Mouse (Mus musculus) MEL (cell line): ENCODE results near the gene St3gal2.

Experiments used
- CTCF ChIP-seq, 3 experiments: IDR thresholded peaks in 2 of 3; conservative IDR thresholded peaks in 1 of 3; 2 replicates each; pipeline ENCODE4 v1.5.1; 2011 to 2012; ENCODE audit warnings: low read length in 3 of 3, low read depth in 2 of 3, mild to moderate bottlenecking in 2 of 3, improper control_type of control experiment in 1 of 3, inconsistent platforms in 1 of 3, mixed read lengths in 1 of 3, moderate library complexity in 1 of 3; ENCODE audit not compliant: control insufficient read depth in 1 of 3, insufficient read depth in 1 of 3, poor library complexity in 1 of 3, severe bottlenecking in 1 of 3
- POLR2A ChIP-seq, 2 experiments: IDR thresholded peaks; 2 replicates each; pipeline ENCODE4 v1.6.1; 2011 to 2012; ENCODE audit warnings: low read length in 2 of 2, mild to moderate bottlenecking in 2 of 2, control low read depth in 1 of 2, improper control_type of control experiment in 1 of 2, low read depth in 1 of 2, moderate library complexity in 1 of 2; ENCODE audit not compliant: control insufficient read depth in 1 of 2, insufficient read depth in 1 of 2, poor library complexity in 1 of 2

- peak; percentile 9 to 30 (median 10); a peak in 4 of 6 replicates for TF ChIP-seq CTCF (IDR thresholded peaks at IDR 0.05 in 2 of 3, conservative IDR thresholded peaks at IDR 0.05 in 1 of 3; ENCODE audit: control insufficient read depth in 1 of 3, insufficient read depth in 1 of 3, low read depth in 2 of 3, low read length in 3 of 3, poor library complexity in 1 of 3, severe bottlenecking in 1 of 3)
- peak; percentile 10 to 44; a peak in 1 of 4 replicates for TF ChIP-seq POLR2A (IDR thresholded peaks at IDR 0.05; ENCODE audit: control insufficient read depth in 1 of 2, insufficient read depth in 1 of 2, low read depth in 1 of 2, low read length in 2 of 2, poor library complexity in 1 of 2)
Observed at GRCm38 (mm10) chr8:110911576-110912570, 7.8 kb upstream of the St3gal2 start.
